Mouse (Mus musculus) cortical plate, adult 2 months (tissue): ENCODE measurements around the gene Ppip5k2. TPM values are rescaled to one million over a fixed set of nuclear protein-coding genes. Genes with fewer than 3 reads are reported as not detected.
"Not testable (repeated sequence)": the region's sequence is repeated elsewhere in the genome, so short reads cannot be mapped to it uniquely, and the experiment has no call there.

Experiments used
- H3K27ac ChIP-seq: fragments of 200-500 bp; 2 replicates; pipeline ENCODE4 v1.5.1; 2012; ENCODE audit warnings: low read length, control low read depth, inconsistent platforms; ENCODE audit not compliant: insufficient read depth
- H3K4me1 ChIP-seq: fragments of 200-500 bp; 2 replicates; pipeline ENCODE4 v1.6.1; 2011; ENCODE audit warnings: low read length; ENCODE audit not compliant: control insufficient read depth, insufficient read depth
- H3K4me3 ChIP-seq: fragments of 200-500 bp; 2 replicates; pipeline ENCODE4 v1.5.1; 2011; ENCODE audit warnings: mild to moderate bottlenecking, low read length, control low read depth; ENCODE audit not compliant: insufficient read depth
- CTCF ChIP-seq: fragments of 200-500 bp; IDR thresholded peaks from 2 replicates; pipeline ENCODE4 v1.5.1; 2011; ENCODE audit warnings: mild to moderate bottlenecking, control low read depth, low read length; ENCODE audit not compliant: insufficient read depth; ENCODE audit errors: extremely low read depth
- POLR2A ChIP-seq: fragments of 200-500 bp; IDR thresholded peaks from 2 replicates; pipeline ENCODE4 v1.6.1; 2011; ENCODE audit warnings: mild to moderate bottlenecking, low read length, control low read depth; ENCODE audit not compliant: insufficient read depth; ENCODE audit errors: extremely low read depth
- polyA plus RNA-seq: library from polyadenylated mRNA; depleted of rRNA; stranded (reverse); fragments of >200 nt; gene quantifications from 2 replicates; pipeline ENCODE4 v1.2.3, GENCODE M21; 2012

Gene Ppip5k2
- polyA plus RNA-seq, 1 experiment: 23.9 TPM

- Histone ChIP-seq H3K27ac (no peak overlapping the region), H3K4me1 (no peaks in the 10 kb centered on the region), H3K4me3 (no peak overlapping the region)
- no peak for TF ChIP-seq POLR2A
- no peak for TF ChIP-seq CTCF
Observed at GRCm38 (mm10) chr1:97785685-97786393, 15.6 kb upstream of the Ppip5k2 start.

- Histone ChIP-seq H3K4me3 (no peak overlapping the region), H3K4me1 (no peaks in the 10 kb centered on the region), H3K27ac (no peak overlapping the region)
- TF ChIP-seq POLR2A: no peak
- TF ChIP-seq CTCF: peak; percentile 15; the same call in 1 of the 2 replicates
Observed at GRCm38 (mm10) chr1:97784928-97785327, 14.7 kb upstream of the Ppip5k2 start.

DNA sequence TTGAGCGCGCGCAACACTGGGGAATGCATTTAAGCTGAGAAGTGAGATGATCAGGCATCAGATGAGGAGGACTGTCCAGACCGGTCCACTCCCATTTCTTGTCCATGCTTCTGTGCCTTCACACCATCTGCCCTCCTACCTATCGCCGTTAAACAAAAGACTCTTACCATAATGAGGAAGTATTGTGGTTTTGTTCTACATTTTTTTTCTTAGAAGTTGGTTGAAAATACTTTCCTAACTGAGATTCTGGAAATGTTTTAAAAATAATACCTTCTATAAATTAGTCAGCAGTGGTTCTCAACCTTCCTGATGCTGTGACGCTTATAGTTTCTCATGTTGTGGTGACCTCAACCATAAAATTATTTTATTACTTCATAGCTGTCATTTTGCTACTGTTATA lies 11.5 kb upstream of the Ppip5k2 start:
- no peak overlapping the region for H3K4me3 ChIP-seq
- no peaks in the 10 kb centered on the region for H3K4me1 ChIP-seq
- H3K27ac ChIP-seq: no peak overlapping the region
- TF ChIP-seq POLR2A: no peak

DNA sequence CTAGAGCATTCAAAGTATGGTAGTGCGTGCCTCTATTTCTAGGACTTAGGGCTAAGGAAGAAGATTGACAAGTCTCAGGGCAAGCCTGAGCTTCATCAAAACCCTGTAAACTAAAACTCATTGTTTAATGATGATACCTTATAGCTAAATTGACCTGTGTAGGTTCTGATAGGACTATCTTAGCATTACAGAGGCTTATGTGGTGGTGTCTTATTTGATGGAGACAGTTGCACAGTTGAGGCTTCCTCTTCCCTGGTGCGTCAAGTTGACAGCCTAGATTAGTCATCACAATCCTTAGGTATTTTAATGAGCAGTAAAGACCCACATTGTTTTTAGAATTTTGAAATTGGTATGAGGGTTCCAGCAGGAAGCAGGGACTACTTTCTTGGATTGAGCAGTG lies 3.8 kb upstream of the Ppip5k2 start:
- H3K4me3 ChIP-seq: no peak overlapping the region
- no peak for TF ChIP-seq CTCF
- TF ChIP-seq POLR2A: no peak
- no peak overlapping the region for H3K27ac ChIP-seq
- peaks cover 2% of the 10 kb centered on the region; the same call in 1 of the 2 replicates for H3K4me1 ChIP-seq

GRCm38 (mm10) chr1:97773362-97773761 lies 3.2 kb upstream of the Ppip5k2 start:
- Histone ChIP-seq H3K27ac (no peak overlapping the region), H3K4me3 (no peak overlapping the region), H3K4me1 (peaks cover 2% of the 10 kb centered on the region; the same call in 1 of the 2 replicates)
- no peak for TF ChIP-seq CTCF
- TF ChIP-seq POLR2A: no peak

- TF ChIP-seq CTCF: no peak
- no peak for TF ChIP-seq POLR2A
- peaks cover 2% of the 10 kb centered on the region; the same call in 1 of the 2 replicates for H3K4me1 ChIP-seq
- H3K4me3 ChIP-seq: no peak overlapping the region; the same call in 1 of the 2 replicates
- H3K27ac ChIP-seq: no peak overlapping the region
Observed at GRCm38 (mm10) chr1:97771727-97772126, 1.5 kb upstream of the Ppip5k2 start.

DNA sequence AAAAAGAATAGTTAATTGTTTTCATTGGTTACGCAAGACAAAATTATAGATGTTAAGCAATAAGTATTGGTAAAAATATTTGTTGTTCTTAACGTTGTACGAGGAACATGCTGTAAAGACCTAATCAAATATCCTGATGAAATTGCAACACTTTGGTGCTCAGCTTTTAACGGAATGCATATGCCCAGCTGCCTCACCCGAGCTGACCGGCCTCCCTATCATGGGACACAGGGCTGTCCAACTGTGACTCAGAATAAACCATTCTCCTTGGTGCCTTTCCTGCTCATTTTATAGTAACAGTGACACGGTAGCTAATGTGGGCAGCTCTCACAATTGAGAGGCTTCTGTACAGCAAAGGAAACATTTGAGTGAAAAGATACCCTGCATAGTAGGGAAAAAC lies 907 bp upstream of the Ppip5k2 start:
- no peak overlapping the region for H3K27ac ChIP-seq
- TF ChIP-seq CTCF: no peak
- TF ChIP-seq POLR2A: no peak
- peaks cover 2% of the 10 kb centered on the region; the same call in 1 of the 2 replicates for H3K4me1 ChIP-seq
- peak overlapping the region; percentile 94; the same call in 1 of the 2 replicates for H3K4me3 ChIP-seq

GRCm38 (mm10) chr1:97769294-97769903 lies 812 bp downstream of the Ppip5k2 start:
- Histone ChIP-seq H3K4me3 (peak overlapping the region; percentile 94), H3K4me1 (peaks cover 2% of the 10 kb centered on the region; the same call in 1 of the 2 replicates), H3K27ac (peak overlapping the region; percentile 20; the same call in 1 of the 2 replicates)
- TF ChIP-seq POLR2A: no peak

DNA sequence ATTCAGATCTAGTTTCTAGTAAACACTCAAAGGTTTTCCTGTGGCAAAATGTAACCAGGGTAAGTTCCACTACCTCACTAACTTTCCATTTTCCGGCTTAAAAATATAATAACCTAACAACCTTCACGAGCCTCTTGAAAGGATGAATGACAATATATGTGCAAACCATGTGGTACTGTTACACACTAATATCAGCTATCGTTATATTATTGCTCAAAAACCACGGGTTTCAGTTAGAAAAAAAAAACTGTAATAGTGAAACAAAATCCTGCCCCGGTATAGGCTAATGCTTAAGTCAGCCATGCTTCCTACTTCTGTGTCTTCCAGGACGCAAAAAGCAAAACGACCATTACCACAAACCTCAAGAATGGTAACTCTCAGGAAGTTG lies 1.3 kb downstream of the Ppip5k2 start:
- TF ChIP-seq POLR2A (no peak), CTCF (no peak)
- Histone ChIP-seq H3K4me1 (peaks cover 2% of the 10 kb centered on the region; the same call in 1 of the 2 replicates), H3K4me3 (peak overlapping the region; percentile 94), H3K27ac (no peak overlapping the region)

GRCm38 (mm10) chr1:97768089-97768488 lies 2.1 kb downstream of the Ppip5k2 start:
- no peak overlapping the region for H3K27ac ChIP-seq
- H3K4me1 ChIP-seq: peaks cover 2% of the 10 kb centered on the region; the same call in 1 of the 2 replicates
- H3K4me3 ChIP-seq: peak overlapping the region; percentile 94; the same call in 1 of the 2 replicates
- TF ChIP-seq POLR2A (no peak), CTCF (no peak)

GRCm38 (mm10) chr1:97765712-97766111 lies 4.5 kb downstream of the Ppip5k2 start:
- not testable (repeated sequence) for H3K4me3 ChIP-seq, H3K4me1 ChIP-seq, H3K27ac ChIP-seq
